In genomic region chr11:104386595-104386994, GRCm38 (mm10) we compare ENCODE assay signal across 30 mouse cellular contexts.
"Had no signal": no experiment of that assay in that cellular context is flagged by ENCODE, and none has a peak within 500 bp of the region (broad histone marks: within the 10 kb centered on the region; RNA-seq: fewer than 3 reads in every experiment).

No protein-coding gene starts in this region.

- H3K27me3 ChIP-seq: heart, embryonic 12.5 days; heart, embryonic 13.5 days; heart, embryonic 15.5 days; hindbrain, embryonic 12.5 days; hindbrain, embryonic 13.5 days; hindbrain, embryonic 15.5 days; intestine, embryonic 15.5 days; kidney, embryonic 15.5 days had no signal

- H3K4me3 ChIP-seq: heart, embryonic 12.5 days; heart, embryonic 13.5 days; heart, embryonic 15.5 days; hindbrain, embryonic 10.5 days; hindbrain, embryonic 12.5 days; hindbrain, embryonic 13.5 days; hindbrain, embryonic 15.5 days; intestine, embryonic 15.5 days; kidney, embryonic 15.5 days; layer of hippocampus, adult 2 months; left cerebral cortex, adult 2 months had no signal

- H3K36me3 ChIP-seq: heart, embryonic 12.5 days; heart, embryonic 13.5 days; heart, embryonic 15.5 days; hindbrain, embryonic 10.5 days; hindbrain, embryonic 12.5 days; hindbrain, embryonic 13.5 days; hindbrain, embryonic 15.5 days; intestine, embryonic 15.5 days; kidney, embryonic 15.5 days had no signal

- H3K9ac ChIP-seq: heart, embryonic 12.5 days; heart, embryonic 13.5 days; heart, embryonic 15.5 days; hindbrain, embryonic 12.5 days; hindbrain, embryonic 13.5 days; hindbrain, embryonic 14.5 days; hindbrain, embryonic 15.5 days; intestine, embryonic 15.5 days; kidney, embryonic 15.5 days had no signal

- DNase-seq: heart, postnatal 10 days; heart, postnatal 14 days; heart, postnatal 36 days; heart, postnatal 4 days; kidney, adult 11 months; kidney, adult 18-20 months; kidney, adult 2 months; kidney, adult 8-10 months; kidney, adult 9 months; kidney, postnatal 10 days; kidney, postnatal 14 days; kidney, postnatal 25 days; kidney, postnatal 36 days; kidney, postnatal 4 days; layer of hippocampus, adult 9-11 months; layer of hippocampus, postnatal 36 days had no signal

- H3K4me1 ChIP-seq: heart, embryonic 12.5 days; heart, embryonic 13.5 days; hindbrain, embryonic 10.5 days; hindbrain, embryonic 12.5 days; hindbrain, embryonic 15.5 days; kidney, embryonic 15.5 days had no signal

- H3K27ac ChIP-seq: heart, embryonic 13.5 days; heart, embryonic 15.5 days; hindbrain, embryonic 10.5 days; hindbrain, embryonic 12.5 days; hindbrain, embryonic 13.5 days; hindbrain, embryonic 14.5 days; hindbrain, embryonic 15.5 days; hindbrain, postnatal 0 days; intestine, embryonic 15.5 days; kidney, embryonic 15.5 days; kidney, postnatal 0 days; layer of hippocampus, adult 2 months; left cerebral cortex, adult 2 months had no signal

- H3K9me3 ChIP-seq: heart, embryonic 12.5 days; heart, embryonic 13.5 days; heart, embryonic 15.5 days; hindbrain, embryonic 10.5 days; hindbrain, embryonic 12.5 days; hindbrain, embryonic 13.5 days; hindbrain, embryonic 15.5 days; intestine, embryonic 15.5 days; kidney, embryonic 15.5 days had no signal
